Mouse (Mus musculus): ENCODE measurements around the gene Smpdl3b. TPM values are rescaled to one million over a fixed set of nuclear protein-coding genes. Genes with fewer than 3 reads are reported as not detected.

The Smpdl3b gene
- polyA plus RNA-seq, 1 experiment, result 2.0 TPM

- peak; percentile 39 for DNase-seq
- TF ChIP-seq POLR2A (IDR thresholded peaks at IDR 0.05; ENCODE audit: low read depth, low read length) (no peak), CTCF (conservative IDR thresholded peaks at IDR 0.05; ENCODE audit: insufficient read depth, insufficient read length, low read depth, low read length) (no peak)
- no peaks in the 10 kb centered on the region for H3K36me3 ChIP-seq (ENCODE audit: control insufficient read depth, insufficient read depth, low read length)
- H3K4me1 ChIP-seq (ENCODE audit: control insufficient read depth, insufficient read depth, low read length), result peaks cover 3% of the 10 kb centered on the region; the same call in 1 of the 2 replicates
- WGBS, result 51% methylated on average over 6 of the region's 6 CpGs
- no peak overlapping the region for H3K27ac ChIP-seq (ENCODE audit: insufficient read depth, low read depth, low read length)
- H3K4me3 ChIP-seq (ENCODE audit: insufficient read depth, low read depth, low read length), result no peak overlapping the region
- H3K27me3 ChIP-seq (replicated peaks; ENCODE audit: control insufficient read depth, insufficient read depth, low read length), result no peaks in the 10 kb centered on the region
Measured at GRCm38 (mm10) chr4:132762602-132763001, 5.5 kb upstream of the Smpdl3b start.

- H3K27me3 ChIP-seq (replicated peaks; ENCODE audit: control insufficient read depth, insufficient read depth, low read length), result no peaks in the 10 kb centered on the region
- no peak for TF ChIP-seq POLR2A (IDR thresholded peaks at IDR 0.05; ENCODE audit: low read depth, low read length)
- TF ChIP-seq CTCF (conservative IDR thresholded peaks at IDR 0.05; ENCODE audit: insufficient read depth, insufficient read length, low read depth, low read length), result no peak
- 30% methylated on average over 3 of the region's 3 CpGs for WGBS
- H3K4me1 ChIP-seq (ENCODE audit: control insufficient read depth, insufficient read depth, low read length), result peaks cover 3% of the 10 kb centered on the region; the same call in 1 of the 2 replicates
- peak overlapping the region; percentile 41; the same call in 1 of the 2 replicates for H3K27ac ChIP-seq (ENCODE audit: insufficient read depth, low read depth, low read length)
- no peaks in the 10 kb centered on the region for H3K36me3 ChIP-seq (ENCODE audit: control insufficient read depth, insufficient read depth, low read length)
- peak; percentile 64 for DNase-seq
- H3K4me3 ChIP-seq (ENCODE audit: insufficient read depth, low read depth, low read length), result no peak overlapping the region
Measured at GRCm38 (mm10) chr4:132760296-132760695, 3.2 kb upstream of the Smpdl3b start.

- Histone ChIP-seq H3K27me3 (replicated peaks; ENCODE audit: control insufficient read depth, insufficient read depth, low read length) (no peaks in the 10 kb centered on the region), H3K27ac (ENCODE audit: insufficient read depth, low read depth, low read length) (no peak overlapping the region), H3K4me3 (ENCODE audit: insufficient read depth, low read depth, low read length) (no peak overlapping the region), H3K36me3 (ENCODE audit: control insufficient read depth, insufficient read depth, low read length) (no peaks in the 10 kb centered on the region), H3K4me1 (ENCODE audit: control insufficient read depth, insufficient read depth, low read length) (peaks cover 3% of the 10 kb centered on the region; the same call in 1 of the 2 replicates)
- TF ChIP-seq CTCF (conservative IDR thresholded peaks at IDR 0.05; ENCODE audit: insufficient read depth, insufficient read length, low read depth, low read length) (no peak), POLR2A (IDR thresholded peaks at IDR 0.05; ENCODE audit: low read depth, low read length) (no peak)
- DNase-seq, result no peak
- WGBS, result 63% methylated on average over 7 of the region's 7 CpGs
Measured at GRCm38 (mm10) chr4:132757633-132758351, 740 bp upstream of the Smpdl3b start.

- Histone ChIP-seq H3K4me3 (ENCODE audit: insufficient read depth, low read depth, low read length) (no peak overlapping the region), H3K4me1 (ENCODE audit: control insufficient read depth, insufficient read depth, low read length) (no peaks in the 10 kb centered on the region; the same call in 1 of the 2 replicates), H3K27ac (ENCODE audit: insufficient read depth, low read depth, low read length) (no peak overlapping the region), H3K36me3 (ENCODE audit: control insufficient read depth, insufficient read depth, low read length) (no peaks in the 10 kb centered on the region), H3K27me3 (replicated peaks; ENCODE audit: control insufficient read depth, insufficient read depth, low read length) (no peaks in the 10 kb centered on the region)
- WGBS, result 85% methylated on average over 6 of the region's 6 CpGs
- TF ChIP-seq CTCF (conservative IDR thresholded peaks at IDR 0.05; ENCODE audit: insufficient read depth, insufficient read length, low read depth, low read length), result no peak
- no peak for DNase-seq
Measured at GRCm38 (mm10) chr4:132752992-132753391, 4.1 kb downstream of the Smpdl3b start.

- Histone ChIP-seq H3K36me3 (ENCODE audit: control insufficient read depth, insufficient read depth, low read length) (no peaks in the 10 kb centered on the region), H3K27me3 (replicated peaks; ENCODE audit: control insufficient read depth, insufficient read depth, low read length) (no peaks in the 10 kb centered on the region), H3K4me1 (ENCODE audit: control insufficient read depth, insufficient read depth, low read length) (no peaks in the 10 kb centered on the region), H3K27ac (ENCODE audit: insufficient read depth, low read depth, low read length) (no peak overlapping the region), H3K4me3 (ENCODE audit: insufficient read depth, low read depth, low read length) (no peak overlapping the region)
- WGBS, result 84% methylated on average over 6 of the region's 6 CpGs
- TF ChIP-seq POLR2A (IDR thresholded peaks at IDR 0.05; ENCODE audit: low read depth, low read length) (no peak), CTCF (conservative IDR thresholded peaks at IDR 0.05; ENCODE audit: insufficient read depth, insufficient read length, low read depth, low read length) (no peak)
- no peak for DNase-seq
Measured at GRCm38 (mm10) chr4:132749258-132749982, 7.6 kb downstream of the Smpdl3b start.

- H3K27me3 ChIP-seq (replicated peaks; ENCODE audit: control insufficient read depth, insufficient read depth, low read length), result no peaks in the 10 kb centered on the region
- no peaks in the 10 kb centered on the region for H3K4me1 ChIP-seq (ENCODE audit: control insufficient read depth, insufficient read depth, low read length)
- TF ChIP-seq CTCF (conservative IDR thresholded peaks at IDR 0.05; ENCODE audit: insufficient read depth, insufficient read length, low read depth, low read length), result no peak
- no peaks in the 10 kb centered on the region for H3K36me3 ChIP-seq (ENCODE audit: control insufficient read depth, insufficient read depth, low read length)
- WGBS, result 89% methylated on average over 4 of the region's 4 CpGs
- no peak overlapping the region for H3K27ac ChIP-seq (ENCODE audit: insufficient read depth, low read depth, low read length)
- H3K4me3 ChIP-seq (ENCODE audit: insufficient read depth, low read depth, low read length), result no peak overlapping the region
- DNase-seq, result no peak
Measured at GRCm38 (mm10) chr4:132748778-132749177, 8.3 kb downstream of the Smpdl3b start.

GRCm38 (mm10) chr4:132747664-132748259 lies 9.3 kb downstream of the Smpdl3b start:
- Histone ChIP-seq H3K27me3 (replicated peaks; ENCODE audit: control insufficient read depth, insufficient read depth, low read length) (no peaks in the 10 kb centered on the region), H3K27ac (ENCODE audit: insufficient read depth, low read depth, low read length) (peak overlapping the region; percentile 65), H3K4me3 (ENCODE audit: insufficient read depth, low read depth, low read length) (peak overlapping the region; percentile 41; the same call in 1 of the 2 replicates), H3K36me3 (ENCODE audit: control insufficient read depth, insufficient read depth, low read length) (no peaks in the 10 kb centered on the region), H3K4me1 (ENCODE audit: control insufficient read depth, insufficient read depth, low read length) (no peaks in the 10 kb centered on the region)
- peak; percentile 76 for DNase-seq
- TF ChIP-seq CTCF (conservative IDR thresholded peaks at IDR 0.05; ENCODE audit: insufficient read depth, insufficient read length, low read depth, low read length) (no peak), POLR2A (IDR thresholded peaks at IDR 0.05; ENCODE audit: low read depth, low read length) (no peak)
- 41% methylated on average over 9 of the region's 9 CpGs for WGBS
